Mouse (Mus musculus) G1E (cell line): ENCODE measurements around the gene Agbl3. TPM values are rescaled to one million over a fixed set of nuclear protein-coding genes. Genes with fewer than 3 reads are reported as not detected.

Experiments
- ATAC-seq: 2 replicates; pipeline ENCODE4 v1.8.0; 2016; ENCODE audit warnings: mild to moderate bottlenecking; ENCODE audit not compliant: insufficient number of reproducible peaks, poor library complexity, low FRiP score, severe bottlenecking; ENCODE audit errors: extremely low read depth
- DNase-seq: peaks from one replicate; pipeline ENCODE4 v3.0.0; 2012; ENCODE audit warnings: low spot score
- H3K27me3 ChIP-seq: 2 replicates; pipeline ENCODE4 v1.6.1; 2012; ENCODE audit warnings: mild to moderate bottlenecking, low read length, inconsistent platforms; ENCODE audit not compliant: insufficient read depth
- H3K36me3 ChIP-seq: replicated peaks from 2 replicates; pipeline ENCODE3; 2012; ENCODE audit warnings: mild to moderate bottlenecking, inconsistent platforms
- H3K4me1 ChIP-seq: 2 replicates; pipeline ENCODE4 v1.6.1; 2012; ENCODE audit warnings: low read depth, low read length, inconsistent platforms, mixed read lengths; ENCODE audit not compliant: insufficient read depth
- H3K4me3 ChIP-seq: 2 replicates; pipeline ENCODE4 v1.5.1; 2012; ENCODE audit warnings: low read depth, mild to moderate bottlenecking, inconsistent platforms, low read length, moderate library complexity, mixed read lengths
- H3K9me3 ChIP-seq: replicated peaks from 2 replicates; pipeline ENCODE4 v1.6.1; 2012; ENCODE audit warnings: inconsistent platforms
- CTCF ChIP-seq: IDR thresholded peaks from 2 replicates; pipeline ENCODE4 v1.5.1; 2012; ENCODE audit warnings: low read depth, low read length, inconsistent platforms, mixed read lengths
- GATA1 ChIP-seq: IDR thresholded peaks from 2 replicates; pipeline ENCODE4 v1.6.1; 2012; ENCODE audit warnings: borderline replicate concordance, low read length, inconsistent platforms, mixed read lengths
- GATA2 ChIP-seq: IDR thresholded peaks from 2 replicates; pipeline ENCODE4 v1.6.1; 2012; ENCODE audit warnings: low read depth, low read length, inconsistent platforms, borderline replicate concordance
- POLR2AphosphoS5 ChIP-seq: IDR thresholded peaks from 2 replicates; pipeline ENCODE4 v1.6.1; 2012; ENCODE audit warnings: low read depth, low read length, inconsistent platforms; ENCODE audit not compliant: insufficient replicate concordance
- TAL1 ChIP-seq: conservative IDR thresholded peaks from 2 replicates; pipeline ENCODE4 v1.6.1; 2012; ENCODE audit warnings: low read depth, low read length, inconsistent platforms, mixed read lengths
- polyA plus RNA-seq: library from polyadenylated mRNA; stranded (reverse); fragments of >175 nt; gene quantifications from 2 replicates; pipeline ENCODE4 v1.2.3, GENCODE M21; 2012
- total RNA-seq, 2 experiments: library from RNA; stranded (forward) in 1 of 2; stranded (reverse) in 1 of 2; fragments of 200-1000 nt in 1 of 2; fragments of >200 nt in 1 of 2; fragmentation: Nextera tagmentation in 1 of 2; gene quantifications; 2 replicates each; pipeline ENCODE4 v1.2.3; 2014 to 2017

Agbl3 gene
- total and polyA plus RNA-seq, 3 experiments: 0.22 TPM; not detected in 2

GRCm38 (mm10) chr6:34777981-34778668, 2.1 kb upstream of the Agbl3 start:
- DNase-seq (no peak), ATAC-seq (no peak)
- Histone ChIP-seq H3K4me3 (no peak overlapping the region), H3K27me3 (peaks cover 11% of the 10 kb centered on the region; the same call in 1 of the 2 replicates), H3K4me1 (no peaks in the 10 kb centered on the region), H3K36me3 (no peaks in the 10 kb centered on the region), H3K9me3 (no peaks in the 10 kb centered on the region)
- TF ChIP-seq GATA1 (no peak), GATA2 (no peak), TAL1 (no peak), CTCF (no peak; the same call in 1 of the 2 replicates), POLR2AphosphoS5 (no peak)

DNA sequence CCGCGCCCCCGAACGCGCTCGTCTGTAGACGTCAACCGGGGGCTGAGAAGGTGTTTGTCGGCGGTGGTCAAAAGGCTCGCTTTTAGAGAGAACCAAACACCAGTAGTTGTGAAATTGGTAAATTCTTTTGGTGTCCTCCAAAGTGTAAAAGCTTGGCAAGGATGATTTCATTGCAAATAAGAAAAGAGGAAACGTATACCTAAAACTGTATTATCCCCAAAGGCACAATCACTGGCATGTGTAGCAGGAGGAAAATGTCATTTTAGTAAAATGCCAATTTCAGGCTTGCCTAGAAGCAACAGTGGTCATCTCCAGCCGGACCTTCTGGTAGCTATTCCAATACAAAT, 684 bp downstream of the Agbl3 start:
- Histone ChIP-seq H3K4me3 (no peak overlapping the region), H3K4me1 (no peaks in the 10 kb centered on the region), H3K36me3 (no peaks in the 10 kb centered on the region), H3K27me3 (peaks cover 11% of the 10 kb centered on the region; the same call in 1 of the 2 replicates), H3K9me3 (no peaks in the 10 kb centered on the region)
- ATAC-seq (no peak), DNase-seq (no peak)
- TF ChIP-seq POLR2AphosphoS5 (no peak), CTCF (no peak), GATA2 (no peak), GATA1 (no peak), TAL1 (no peak)

DNA sequence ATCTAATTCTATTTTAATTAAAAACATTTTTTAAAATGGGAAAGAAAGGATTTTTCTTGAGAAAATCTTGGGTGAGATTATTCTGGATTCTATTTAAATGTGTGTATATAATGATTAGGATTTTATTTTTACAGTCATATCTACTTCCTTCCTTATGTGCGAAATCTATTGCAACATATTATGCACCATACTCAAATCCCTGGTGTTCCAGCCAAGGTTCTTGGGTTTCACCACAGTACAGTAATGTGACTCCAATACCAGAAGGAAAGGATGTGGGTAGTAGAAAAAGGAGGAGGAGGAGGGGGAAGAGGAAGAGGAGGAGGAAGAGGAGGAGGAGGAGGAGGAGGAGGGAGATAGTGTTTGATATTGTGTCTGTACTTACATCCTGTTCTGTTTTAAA, 2.3 kb downstream of the Agbl3 start:
- H3K36me3 ChIP-seq: no peaks in the 10 kb centered on the region
- H3K4me3 ChIP-seq: no peak overlapping the region
- ATAC-seq (no peak), DNase-seq (no peak)
- peaks cover 11% of the 10 kb centered on the region; the same call in 1 of the 2 replicates for H3K27me3 ChIP-seq
- no peaks in the 10 kb centered on the region for H3K9me3 ChIP-seq
- no peaks in the 10 kb centered on the region for H3K4me1 ChIP-seq
- TF ChIP-seq CTCF (no peak), GATA1 (no peak), TAL1 (no peak), GATA2 (no peak), POLR2AphosphoS5 (no peak)

GRCm38 (mm10) chr6:34796881-34797280, 16.6 kb downstream of the Agbl3 start:
- ATAC-seq: no peak
- Histone ChIP-seq H3K4me3 (no peak overlapping the region), H3K4me1 (no peaks in the 10 kb centered on the region), H3K9me3 (no peaks in the 10 kb centered on the region), H3K36me3 (no peaks in the 10 kb centered on the region), H3K27me3 (no peaks in the 10 kb centered on the region)
- DNase-seq: no peak
- TF ChIP-seq CTCF (no peak), GATA2 (no peak), GATA1 (no peak)

GRCm38 (mm10) chr6:34797887-34798286, 17.7 kb downstream of the Agbl3 start:
- no peaks in the 10 kb centered on the region for H3K36me3 ChIP-seq
- no peaks in the 10 kb centered on the region for H3K9me3 ChIP-seq
- H3K4me1 ChIP-seq: no peaks in the 10 kb centered on the region
- H3K27me3 ChIP-seq: peaks cover 1% of the 10 kb centered on the region; the same call in 1 of the 2 replicates
- no peak overlapping the region for H3K4me3 ChIP-seq
- DNase-seq: no peak
- no peak for ATAC-seq
- TF ChIP-seq GATA2 (no peak), TAL1 (no peak), CTCF (no peak), GATA1 (no peak), POLR2AphosphoS5 (no peak)

- Histone ChIP-seq H3K36me3 (no peaks in the 10 kb centered on the region), H3K9me3 (no peaks in the 10 kb centered on the region), H3K27me3 (peaks cover 10% of the 10 kb centered on the region), H3K4me3 (no peak overlapping the region), H3K4me1 (no peaks in the 10 kb centered on the region)
- TF ChIP-seq GATA1: no peak
- no peak for TF ChIP-seq POLR2AphosphoS5
- no peak for TF ChIP-seq TAL1
- TF ChIP-seq CTCF: no peak
- no peak for TF ChIP-seq GATA2
- ATAC-seq: no peak
- no peak for DNase-seq
Measured at GRCm38 (mm10) chr6:34805582-34805981, 25.4 kb downstream of the Agbl3 start.
